Mouse (Mus musculus) testis, adult 2 months (tissue): ENCODE results near the gene Angptl4. TPM values are rescaled to one million over a fixed set of nuclear protein-coding genes. Genes with fewer than 3 reads are reported as not detected.
A peak's percentile ranks its signal among the peaks of the same experiment; 100 is the strongest.
"Not testable (repeated sequence)": the region's sequence is repeated elsewhere in the genome, so short reads cannot be mapped to it uniquely, and the experiment has no call there.

Source experiments
- H3K27ac ChIP-seq: fragments of 200-500 bp; 2 replicates; pipeline ENCODE4 v1.5.1; 2012; ENCODE audit warnings: low read depth, low read length; ENCODE audit not compliant: control insufficient read depth, insufficient read depth
- H3K27me3 ChIP-seq: fragments of 200-500 bp; 2 replicates; pipeline ENCODE4 v1.6.1; 2012; ENCODE audit warnings: mild to moderate bottlenecking, low read length, moderate library complexity; ENCODE audit not compliant: control insufficient read depth, insufficient read depth
- H3K36me3 ChIP-seq: fragments of 200-500 bp; 2 replicates; pipeline ENCODE4 v1.6.1; 2012; ENCODE audit warnings: mild to moderate bottlenecking, low read length; ENCODE audit not compliant: control insufficient read depth, insufficient read depth
- H3K4me1 ChIP-seq: fragments of 200-500 bp; 2 replicates; pipeline ENCODE4 v1.6.1; 2012; ENCODE audit warnings: low read length; ENCODE audit not compliant: control insufficient read depth, insufficient read depth
- H3K4me3 ChIP-seq: fragments of 200-500 bp; 2 replicates; pipeline ENCODE4 v1.5.1; 2012; ENCODE audit warnings: low read depth, mild to moderate bottlenecking, low read length, moderate library complexity, mixed read lengths; ENCODE audit not compliant: control insufficient read depth
- CTCF ChIP-seq: fragments of 200-500 bp; IDR thresholded peaks from 2 replicates; pipeline ENCODE4 v1.5.1; 2012; ENCODE audit warnings: low read depth, mild to moderate bottlenecking, inconsistent platforms, low read length, moderate library complexity; ENCODE audit not compliant: control insufficient read depth, insufficient read depth, insufficient replicate concordance
- POLR2A ChIP-seq: fragments of 200-500 bp; IDR thresholded peaks from 2 replicates; pipeline ENCODE4 v1.6.1; 2012; ENCODE audit warnings: low read depth, mild to moderate bottlenecking, inconsistent platforms, low read length, moderate library complexity; ENCODE audit not compliant: control insufficient read depth
- polyA plus RNA-seq: library from polyadenylated mRNA; depleted of rRNA; stranded (reverse); fragments of >200 nt; gene quantifications from 2 replicates; pipeline ENCODE4 v1.2.3, GENCODE M21; 2012; rRNA removed

Gene Angptl4
- polyA plus RNA-seq, result 3.3 and 4.3 TPM in 2 replicates

DNA sequence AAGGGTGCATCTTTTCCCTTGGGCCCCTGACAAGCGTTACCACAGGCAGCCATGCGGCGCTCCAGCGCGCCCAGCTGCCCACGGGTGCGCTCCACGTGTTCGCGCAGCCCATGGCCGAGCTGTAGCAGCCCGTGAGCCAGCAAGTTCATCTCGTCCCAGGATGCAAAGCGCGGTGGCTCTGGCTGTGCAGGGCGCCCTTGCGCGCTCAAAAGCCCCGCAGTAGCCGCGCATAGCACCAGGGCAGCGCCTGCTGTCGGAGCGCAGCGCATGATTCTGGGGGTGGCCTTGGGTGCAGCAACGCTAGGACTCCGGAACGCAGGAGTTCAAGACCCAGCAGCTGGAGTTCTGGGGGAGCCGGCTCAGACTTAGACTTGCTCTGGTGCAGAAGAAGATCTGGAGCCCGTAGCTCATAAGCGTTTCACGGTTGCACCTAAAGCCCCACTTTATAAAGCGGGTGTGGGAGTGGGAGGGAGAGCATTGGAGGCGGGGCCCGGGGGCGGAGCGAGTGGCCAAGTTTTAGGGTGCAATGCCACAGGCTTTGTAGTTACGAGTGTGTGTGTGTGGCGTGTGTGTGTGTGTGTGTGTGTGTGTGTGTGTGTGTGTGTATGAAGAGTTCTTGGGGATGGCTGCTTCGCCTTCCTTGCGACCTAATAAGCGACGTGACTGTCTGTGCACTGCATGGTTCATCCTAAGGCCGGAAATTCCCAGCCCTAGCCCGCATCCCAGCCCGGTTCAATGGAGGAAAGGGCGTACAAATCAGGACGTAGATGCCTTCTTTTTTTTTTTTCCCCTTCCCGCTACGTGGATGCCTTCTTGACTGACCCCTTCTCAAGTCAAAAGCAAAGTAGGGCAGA is at the start of gene Angptl4:
Gene Angptl4, minus strand, starts transcription at position 707 of the 854 bp plus-strand sequence.
- Histone ChIP-seq H3K4me3 (peak within 1 kb of the TSS; percentile 74), H3K27ac (peak within 1 kb of the TSS; percentile 72), H3K36me3 (no peaks in the 10 kb centered on the region), H3K4me1 (peaks cover 16% of the 10 kb centered on the region), H3K27me3 (no peaks in the 10 kb centered on the region)
- TF ChIP-seq CTCF (no peak), POLR2A (peak; percentile 28)

DNA sequence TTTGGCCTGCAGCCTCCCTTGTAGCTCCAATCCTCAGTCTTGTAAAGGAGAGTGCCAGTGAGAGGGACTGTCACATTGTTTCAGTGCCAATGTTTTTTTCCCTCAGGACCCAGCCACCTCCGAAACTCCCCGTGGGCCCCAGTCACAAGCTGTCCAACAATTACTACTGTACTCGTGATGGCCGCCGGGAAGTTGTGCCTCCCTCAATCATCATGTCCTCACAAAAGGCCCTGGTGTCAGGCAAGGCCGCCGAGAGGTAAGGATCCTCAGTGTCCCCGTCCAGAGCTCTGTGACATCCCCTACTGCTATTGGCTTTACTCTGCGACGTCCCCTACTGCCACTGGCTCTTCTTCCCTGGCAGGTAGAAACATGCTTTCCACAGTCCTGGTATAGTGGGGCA is 47.9 kb upstream of the Angptl4 start:
- H3K27me3 ChIP-seq, result no peaks in the 10 kb centered on the region

DNA sequence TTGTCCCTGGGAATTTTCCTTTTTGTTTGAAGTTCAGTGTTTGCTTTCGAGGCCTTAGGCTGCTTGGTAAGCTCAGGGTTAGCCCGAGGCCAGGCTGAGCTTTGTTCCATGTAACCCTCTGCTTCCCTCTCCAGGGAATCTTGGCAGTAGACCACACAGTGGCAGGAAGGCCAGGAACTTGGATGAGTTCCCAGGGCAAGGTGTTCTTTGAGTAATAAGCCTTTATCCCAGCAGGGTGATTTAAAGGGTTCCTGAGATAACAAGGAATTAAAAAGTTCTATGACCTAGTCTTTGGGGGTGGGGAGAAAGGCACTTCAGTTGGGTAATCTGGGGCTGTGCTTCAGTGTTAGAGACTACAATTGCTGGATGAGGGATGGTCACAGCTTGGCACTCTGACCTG is 47.3 kb upstream of the Angptl4 start:
- Histone ChIP-seq H3K27ac (no peak overlapping the region), H3K27me3 (no peaks in the 10 kb centered on the region), H3K36me3 (peaks cover 4% of the 10 kb centered on the region), H3K4me1 (peaks cover 2% of the 10 kb centered on the region; the same call in 1 of the 2 replicates), H3K4me3 (no peak overlapping the region)
- TF ChIP-seq CTCF (no peak), POLR2A (no peak)

More for the DNA sequence above, 47.9 kb upstream of the Angptl4 start:
- H3K4me3 ChIP-seq, result no peak overlapping the region
- H3K4me1 ChIP-seq, result peaks cover 2% of the 10 kb centered on the region; the same call in 1 of the 2 replicates
- peaks cover 4% of the 10 kb centered on the region for H3K36me3 ChIP-seq
- no peak overlapping the region for H3K27ac ChIP-seq
- no peak for TF ChIP-seq CTCF
- TF ChIP-seq POLR2A, result no peak

DNA sequence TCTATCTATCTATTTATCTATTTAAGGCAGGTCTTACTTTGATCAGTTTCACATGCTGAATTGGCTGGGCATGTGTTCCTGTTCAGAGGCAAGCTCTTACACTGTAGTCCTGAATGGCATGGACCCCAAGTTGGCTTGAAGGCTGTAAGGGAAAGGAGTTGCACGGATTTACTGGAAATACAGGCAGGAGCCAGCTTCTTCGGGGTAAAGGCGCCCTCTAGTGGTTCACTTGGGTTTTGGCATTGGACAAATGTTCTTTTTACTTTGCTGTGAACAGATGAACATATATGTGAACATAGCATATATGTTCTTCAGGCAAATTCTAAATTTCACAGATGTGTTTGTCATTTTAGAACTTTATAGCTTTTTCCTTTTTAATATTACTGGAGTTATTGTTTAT is 45.2 kb upstream of the Angptl4 start:
- no peak overlapping the region for H3K27ac ChIP-seq
- H3K27me3 ChIP-seq, result no peaks in the 10 kb centered on the region
- H3K4me3 ChIP-seq, result no peak overlapping the region
- TF ChIP-seq POLR2A (no peak), CTCF (peak; percentile 28; the same call in 1 of the 2 replicates)
- peaks cover 4% of the 10 kb centered on the region for H3K36me3 ChIP-seq
- peaks cover 2% of the 10 kb centered on the region; the same call in 1 of the 2 replicates for H3K4me1 ChIP-seq

GRCm38 (mm10) chr17:33825462-33825861 is 43.8 kb upstream of the Angptl4 start:
- Histone ChIP-seq H3K27ac (no peak overlapping the region), H3K4me3 (peak overlapping the region; percentile 3; the same call in 1 of the 2 replicates), H3K36me3 (peaks cover 4% of the 10 kb centered on the region), H3K4me1 (peaks cover 2% of the 10 kb centered on the region; the same call in 1 of the 2 replicates), H3K27me3 (no peaks in the 10 kb centered on the region)
- TF ChIP-seq POLR2A, result no peak
- TF ChIP-seq CTCF, result no peak

DNA sequence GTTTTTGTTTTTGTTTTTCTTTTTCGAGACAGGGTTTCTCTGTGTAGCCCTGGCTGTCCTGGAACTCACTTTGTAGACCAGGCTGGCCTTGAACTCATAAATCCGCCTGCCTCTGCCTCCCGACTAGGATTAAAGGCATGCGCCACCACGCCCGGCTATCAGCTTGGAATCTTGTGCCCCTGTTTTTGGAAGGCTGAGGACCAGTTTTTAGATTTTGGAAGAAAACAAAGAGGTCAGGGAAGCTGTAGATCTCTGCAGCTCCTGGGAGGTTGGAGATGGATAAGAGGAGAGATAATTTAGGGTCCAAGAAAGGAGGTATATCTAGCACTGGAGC is 43.3 kb upstream of the Angptl4 start:
- not testable (repeated sequence) for H3K36me3 ChIP-seq, H3K27me3 ChIP-seq, H3K4me1 ChIP-seq
- Histone ChIP-seq H3K27ac (peak overlapping the region; percentile 46; the same call in 1 of the 2 replicates), H3K4me3 (peak overlapping the region; percentile 98)

- Histone ChIP-seq H3K36me3 (peaks cover 2% of the 10 kb centered on the region; the same call in 1 of the 2 replicates), H3K4me3 (peak within 1 kb of the TSS; percentile 98), H3K4me1 (peaks cover 2% of the 10 kb centered on the region), H3K27ac (peak within 1 kb of the TSS; percentile 93), H3K27me3 (no peaks in the 10 kb centered on the region)
- peak; percentile 100 for TF ChIP-seq POLR2A
- no peak for TF ChIP-seq CTCF
Measured at GRCm38 (mm10) chr17:33824084-33824996, 42.7 kb upstream of the Angptl4 start, which contains the start of the genes Rps28 and Ndufa7. Rps28 (minus strand) TSS chr17:33824562. Ndufa7 (plus strand) TSS chr17:33824572.

DNA sequence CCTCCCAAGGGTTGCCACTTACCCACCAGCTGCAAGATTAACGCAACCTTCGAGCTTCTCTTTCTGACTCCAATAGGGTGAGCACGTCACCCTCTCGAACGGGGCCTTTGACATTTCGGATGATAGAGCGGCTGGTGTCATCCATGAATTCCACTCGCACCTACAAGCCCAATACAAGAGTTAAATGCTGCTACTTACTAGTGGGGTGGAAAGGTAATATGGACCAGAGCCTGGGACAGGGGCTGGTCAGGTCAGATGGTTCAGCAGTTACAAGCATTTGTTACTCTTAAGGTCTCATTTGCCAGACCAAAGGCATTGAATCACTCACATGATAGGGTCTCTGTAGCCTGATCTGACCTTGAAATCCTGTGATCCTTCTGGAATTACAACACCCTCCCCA is 41.5 kb upstream of the Angptl4 start:
- Histone ChIP-seq H3K27ac (peak overlapping the region; percentile 15; the same call in 1 of the 2 replicates), H3K4me3 (peak overlapping the region; percentile 98; the same call in 1 of the 2 replicates)
- H3K36me3 ChIP-seq, H3K27me3 ChIP-seq, H3K4me1 ChIP-seq: not testable (repeated sequence)
